ENCODE assay signal across 8 mouse cellular contexts in genomic region chr13:104108651-104109287, GRCm38 (mm10). TPM values are rescaled to one million over a fixed set of nuclear protein-coding genes. Genes with fewer than 3 reads are reported as not detected.
DNase-seq lines count a peak whose midpoint lies in the region; ATAC-seq and TF ChIP-seq lines count a peak whose summit lies in the region.

No protein-coding gene starts in this region.

- no peaks in the 10 kb centered on the region for H3K27me3 ChIP-seq in C2C12 (ENCODE audit: control insufficient read depth, insufficient read depth, insufficient read length)
- no peaks in the 10 kb centered on the region for H3K27me3 ChIP-seq in lung, embryonic 14.5 days (ENCODE audit: insufficient read depth, low read length)

- ATAC-seq in lung, embryonic 14.5 days (ENCODE audit: insufficient read depth), result no peak; the same call in 1 of the 2 replicates

- DNase-seq in cerebellum, adult 8-10 months, result peak; percentile 13
- no peak for DNase-seq in cerebellum, adult 18-20 months
- peak; percentile 27 for DNase-seq in embryo, embryonic 9.5 days (ENCODE audit: extremely low spot score)
- DNase-seq in heart, postnatal 36 days, result peak; percentile 6 to 17
- peak; percentile 48 for DNase-seq in lung, embryonic 14.5 days
- DNase-seq in right cerebral cortex, postnatal 4 days, result no peak

- H3K36me3 ChIP-seq in C2C12 (ENCODE audit: control insufficient read depth, insufficient read depth), result peaks cover 18% of the 10 kb centered on the region
- no peaks in the 10 kb centered on the region for H3K36me3 ChIP-seq in lung, embryonic 14.5 days (ENCODE audit: insufficient read depth)

- H3K4me2 ChIP-seq in lung, embryonic 14.5 days, result peak overlapping the region; percentile 82

- peaks cover 16% of the 10 kb centered on the region for H3K79me3 ChIP-seq in C2C12 (ENCODE audit: low read depth)

- H3K9ac ChIP-seq in lung, embryonic 14.5 days, result peak overlapping the region; percentile 72

- no peaks in the 10 kb centered on the region for H3K9me3 ChIP-seq in lung, embryonic 14.5 days (ENCODE audit: low read depth, low read length)

- no peak for TF ChIP-seq CTCF in C2C12 (IDR thresholded peaks at IDR 0.05; ENCODE audit: control insufficient read depth, insufficient read depth, insufficient read length)
- no peak for TF ChIP-seq CTCF in lung, embryonic 14.5 days (IDR thresholded peaks at IDR 0.05; ENCODE audit: low read depth)
- no peak for TF ChIP-seq CTCF in olfactory bulb, adult 2 months (IDR thresholded peaks at IDR 0.05; ENCODE audit: insufficient read depth, low read depth, low read length)

- H3K4me3 ChIP-seq in C2C12 (ENCODE audit: insufficient read depth, poor library complexity, severe bottlenecking), result peak overlapping the region; percentile 68
- H3K4me3 ChIP-seq in lung, embryonic 14.5 days (ENCODE audit: low read depth, low read length), result peak overlapping the region; percentile 80
- peak overlapping the region; percentile 84 for H3K4me3 ChIP-seq in olfactory bulb, adult 2 months (ENCODE audit: insufficient read depth, low read depth, low read length)

- H3K79me2 ChIP-seq in C2C12 (ENCODE audit: control insufficient read depth, insufficient read depth), result peaks cover 23% of the 10 kb centered on the region

- H3ac ChIP-seq in C2C12 (ENCODE audit: control insufficient read depth, insufficient read length, low read depth), result peak overlapping the region; percentile 85

- H3K27ac ChIP-seq in lung, embryonic 14.5 days (ENCODE audit: low read depth), result peak overlapping the region; percentile 72; the same call in 1 of the 2 replicates
- H3K27ac ChIP-seq in olfactory bulb, adult 2 months (ENCODE audit: insufficient read depth, low read depth, low read length), result no peak overlapping the region

- intact Hi-C loops in heart, postnatal 36 days (cut with DNase I), result loop anchor here (5.0 kb wide), 1 partner anchor 186 kb away; the partner anchor contains the start of gene Erbin

- 1% methylated on average over 24 of the region's 24 CpGs for WGBS in lung, embryonic 14.5 days
- 1% methylated on average over 24 of the region's 24 CpGs for WGBS in olfactory bulb, adult 2 months

- no peaks in the 10 kb centered on the region for H3K4me1 ChIP-seq in lung, embryonic 14.5 days (ENCODE audit: insufficient read depth)
- H3K4me1 ChIP-seq in olfactory bulb, adult 2 months (ENCODE audit: control insufficient read depth, insufficient read depth, low read length), result peaks cover 6% of the 10 kb centered on the region

- no peak for TF ChIP-seq POLR2A in olfactory bulb, adult 2 months (IDR thresholded peaks at IDR 0.05; ENCODE audit: insufficient read depth, low read depth, low read length)

TF ChIP-seq in C2C12, 6 proteins besides CTCF, POLR2A, EP300 and RAD21:
- no peak for TF ChIP-seq MYOD1 (IDR thresholded peaks at IDR 0.05; ENCODE audit: control insufficient read depth, insufficient read length, low read depth)
- TF ChIP-seq MAX (IDR thresholded peaks at IDR 0.05), result no peak
- no peak for TF ChIP-seq FOSL1 (IDR thresholded peaks at IDR 0.05; ENCODE audit: insufficient read depth, low read length, poor library complexity, severe bottlenecking)
- no peak for TF ChIP-seq CEBPB (IDR thresholded peaks at IDR 0.05; ENCODE audit: low read depth)
- TF ChIP-seq MYOG (IDR thresholded peaks at IDR 0.05; ENCODE audit: control insufficient read depth, extremely low read depth, insufficient read length), result no peak
- TF ChIP-seq USF1 (IDR thresholded peaks at IDR 0.05; ENCODE audit: low read depth), result no peak

RNA-seq across cellular contexts. Expression of gene Nln, which starts 0.6 kb away (rescaled TPM):
- 13.9 TPM for polyA plus RNA-seq in C2C12 (2012; fragmentation: generic; extraction: Trizol)
- 10 to 100 TPM; 10.6 to 14.8 TPM for total RNA-seq in heart, postnatal 36 days (2021)
- polyA plus RNA-seq in lung, embryonic 14.5 days (2014; fragmentation: Nextera tagmentation; extraction: Ambion mirVana), result 23.3 and 24.8 TPM in 2 replicates
- polyA plus RNA-seq in olfactory bulb, adult 2 months (2012; ENCODE audit: insufficient read depth, insufficient read length, low replicate concordance, missing spikeins), result not detected in 2 replicates

RNA-seq across cellular contexts. Expression of gene Sgtb, which starts 0.8 kb away (rescaled TPM):
- polyA plus RNA-seq in C2C12 (2012; fragmentation: generic; extraction: Trizol), result 1.3 TPM
- total RNA-seq in heart, postnatal 36 days (2021), result 1 to 10 TPM in 1 of 2 experiments, under 1 TPM in 1; 0.97 to 1.5 TPM
- polyA plus RNA-seq in lung, embryonic 14.5 days (2014; fragmentation: Nextera tagmentation; extraction: Ambion mirVana), result 5.5 and 6.3 TPM in 2 replicates
- 133 TPM in 1 of 2 replicates, not detected in the other for polyA plus RNA-seq in olfactory bulb, adult 2 months (2012; ENCODE audit: insufficient read depth, insufficient read length, low replicate concordance, missing spikeins)

Comparison
In these comparisons a context has a peak if more than half of its experiments do, and no peak if none do; other contexts are left out.
1. DNase-seq: peak in cerebellum, adult 8-10 months (single experiment), embryo, embryonic 9.5 days (single experiment), heart, postnatal 36 days (2 of 2) and lung, embryonic 14.5 days (single experiment); none in cerebellum, adult 18-20 months (0 of 2) and right cerebral cortex, postnatal 4 days (single experiment).
2. RNA of gene Nln, which starts 0.6 kb away (polyA plus RNA-seq): 23.3 to 24.8 TPM in lung, embryonic 14.5 days and 13.9 TPM in C2C12 (single experiment); not detected in olfactory bulb, adult 2 months; every median in the first group is over 10 times any median in the second.
3. Peak in every context shown above with its lines, with median percentiles within 50 percentile points of each other: H3K4me3 ChIP-seq.